Mouse (Mus musculus) intestine, postnatal 0 days (tissue): ENCODE measurements at regions not wholly inside any gene's neighbourhood (a gene's known extent, or its start where the extent isn't known, plus 50 kb on each side); places are given as distances from the start of the nearest gene placed in this dataset.

Source experiments
- ATAC-seq: fragments of 200-750 bp; cut with Nextera tagmentation; 2 replicates; pipeline ENCODE4 v1.8.0; 2017; ENCODE audit warnings: mild to moderate bottlenecking, moderate TSS enrichment, moderate library complexity
- H3K27ac ChIP-seq: fragments of 300-500 bp; sonication (generic); 2 replicates; pipeline ENCODE4 v1.5.1; 2014; ENCODE audit warnings: mild to moderate bottlenecking, low read depth, low read length, moderate library complexity
- H3K27me3 ChIP-seq: fragments of 300-500 bp; sonication (generic); replicated peaks from 2 replicates; pipeline ENCODE4 v1.6.1; 2014; ENCODE audit warnings: low read length, mixed read lengths; ENCODE audit not compliant: control insufficient read depth, insufficient read depth
- H3K36me3 ChIP-seq: fragments of 300-500 bp; sonication (generic); 2 replicates; pipeline ENCODE4 v1.6.1; 2014; ENCODE audit warnings: mild to moderate bottlenecking, moderate library complexity; ENCODE audit not compliant: control insufficient read depth, insufficient read depth
- H3K4me1 ChIP-seq: fragments of 300-500 bp; sonication (generic); replicated peaks from 2 replicates; pipeline ENCODE4 v1.6.1; 2014; ENCODE audit warnings: antibody characterized with exemption, low read length, mixed read lengths; ENCODE audit not compliant: control insufficient read depth, insufficient read depth
- H3K4me2 ChIP-seq: fragments of 300-500 bp; sonication (generic); replicated peaks from 2 replicates; pipeline ENCODE4 v1.6.1; 2014; ENCODE audit warnings: low read depth, mild to moderate bottlenecking, moderate library complexity
- H3K4me3 ChIP-seq: fragments of 300-500 bp; sonication (generic); 2 replicates; pipeline ENCODE4 v1.5.1; 2014; ENCODE audit warnings: low read depth, low read length
- H3K9ac ChIP-seq: fragments of 300-500 bp; sonication (generic); 2 replicates; pipeline ENCODE4 v1.6.1; 2014; ENCODE audit warnings: mild to moderate bottlenecking, low read depth, low read length
- H3K9me3 ChIP-seq: fragments of 300-500 bp; sonication (generic); 2 replicates; pipeline ENCODE4 v1.6.1; 2016; ENCODE audit warnings: mixed run types; ENCODE audit not compliant: control insufficient read depth
- CTCF ChIP-seq: sonication (generic); IDR thresholded peaks from 2 replicates; pipeline ENCODE4 v1.5.1; 2016; ENCODE audit warnings: low read depth, mild to moderate bottlenecking, control low read depth, antibody characterized with exemption, moderate library complexity
- WGBS: fragments of 180-500 bp; shearing (Covaris S2); extraction: QIAGEN DNeasy Blood & Tissue Kit; methylation state at CpG from one replicate; pipeline ENCODE4 v1.1.7; 2014; 5-methylcytosine and 5-hydroxymethylcytosine counted together

GRCm38 (mm10) chr3:41496931-41497710 lies 58.4 kb upstream of the Jade1 start:
- no peak overlapping the region for H3K27ac ChIP-seq
- no peak for TF ChIP-seq CTCF

GRCm38 (mm10) chr3:41495893-41496292 lies 59.6 kb upstream of the Jade1 start:
- Histone ChIP-seq H3K27me3 (no peaks in the 10 kb centered on the region), H3K9ac (no peak overlapping the region), H3K36me3 (no peaks in the 10 kb centered on the region), H3K4me2 (no peak overlapping the region), H3K4me1 (no peaks in the 10 kb centered on the region), H3K27ac (no peak overlapping the region), H3K9me3 (no peaks in the 10 kb centered on the region), H3K4me3 (no peak overlapping the region)
- no peak for TF ChIP-seq CTCF
- no peak for ATAC-seq
- WGBS = 93% methylated on average over 3 of the region's 3 CpGs

More at GRCm38 (mm10) chr3:41496931-41497710, 58.4 kb upstream of the Jade1 start:
- 67% methylated on average over 12 of the region's 13 CpGs for WGBS
- H3K36me3 ChIP-seq = no peaks in the 10 kb centered on the region
- no peaks in the 10 kb centered on the region for H3K9me3 ChIP-seq
- H3K4me2 ChIP-seq = no peak overlapping the region
- H3K4me3 ChIP-seq = no peak overlapping the region
- no peaks in the 10 kb centered on the region for H3K4me1 ChIP-seq
- ATAC-seq = no peak
- no peak overlapping the region for H3K9ac ChIP-seq
- no peaks in the 10 kb centered on the region for H3K27me3 ChIP-seq

- TF ChIP-seq CTCF = no peak
- Histone ChIP-seq H3K27ac (no peak overlapping the region), H3K9me3 (no peaks in the 10 kb centered on the region), H3K27me3 (no peaks in the 10 kb centered on the region), H3K4me3 (no peak overlapping the region), H3K4me2 (no peak overlapping the region), H3K4me1 (no peaks in the 10 kb centered on the region), H3K36me3 (no peaks in the 10 kb centered on the region), H3K9ac (no peak overlapping the region)
- no peak for ATAC-seq
- WGBS = 52% methylated on average over 5 of the region's 5 CpGs
Measured at GRCm38 (mm10) chr3:41495097-41495496, 60.4 kb upstream of the Jade1 start.

- Histone ChIP-seq H3K9ac (no peak overlapping the region), H3K36me3 (no peaks in the 10 kb centered on the region), H3K27me3 (no peaks in the 10 kb centered on the region), H3K27ac (no peak overlapping the region), H3K4me1 (no peaks in the 10 kb centered on the region), H3K4me3 (no peak overlapping the region), H3K4me2 (no peak overlapping the region), H3K9me3 (no peaks in the 10 kb centered on the region)
- no peak for TF ChIP-seq CTCF
- ATAC-seq = no peak
- 95% methylated on average over 7 of the region's 7 CpGs for WGBS
Measured at GRCm38 (mm10) chr3:41493472-41493871, 62.1 kb upstream of the Jade1 start.

- Histone ChIP-seq H3K4me3 (no peak overlapping the region), H3K4me1 (no peaks in the 10 kb centered on the region), H3K27me3 (no peaks in the 10 kb centered on the region), H3K27ac (no peak overlapping the region), H3K9me3 (no peaks in the 10 kb centered on the region), H3K4me2 (no peak overlapping the region), H3K9ac (no peak overlapping the region), H3K36me3 (no peaks in the 10 kb centered on the region)
- WGBS = 66% methylated on average over 13 of the region's 13 CpGs
- TF ChIP-seq CTCF = no peak
- ATAC-seq = no peak
Measured at GRCm38 (mm10) chr3:41492727-41493392, 62.7 kb upstream of the Jade1 start.

GRCm38 (mm10) chr3:41492031-41492726 lies 63.4 kb upstream of the Jade1 start:
- Histone ChIP-seq H3K27me3 (no peaks in the 10 kb centered on the region), H3K4me2 (no peak overlapping the region), H3K4me3 (no peak overlapping the region), H3K4me1 (no peaks in the 10 kb centered on the region), H3K9me3 (no peaks in the 10 kb centered on the region), H3K36me3 (no peaks in the 10 kb centered on the region), H3K9ac (no peak overlapping the region), H3K27ac (no peak overlapping the region)
- no peak for ATAC-seq
- 0 out of 2 replicates have a peak, but pooled peaks have one; percentile 21 for TF ChIP-seq CTCF
- WGBS = 78% methylated on average over 3 of the region's 3 CpGs
